Mouse (Mus musculus) MEL-GATA-1-ER (cell line): ENCODE results near the gene Zfp239.

Source experiments
- DNase-seq: peaks from one replicate; pipeline ENCODE4 v3.0.0-alpha.2; 2012; ENCODE audit warnings: low read depth; ENCODE audit errors: extremely low read depth

Zfp239 gene

GRCm38 (mm10) chr6:117878700-117879407, 17.0 kb downstream of the Zfp239 start:
- DNase-seq: peak; percentile 94

DNA sequence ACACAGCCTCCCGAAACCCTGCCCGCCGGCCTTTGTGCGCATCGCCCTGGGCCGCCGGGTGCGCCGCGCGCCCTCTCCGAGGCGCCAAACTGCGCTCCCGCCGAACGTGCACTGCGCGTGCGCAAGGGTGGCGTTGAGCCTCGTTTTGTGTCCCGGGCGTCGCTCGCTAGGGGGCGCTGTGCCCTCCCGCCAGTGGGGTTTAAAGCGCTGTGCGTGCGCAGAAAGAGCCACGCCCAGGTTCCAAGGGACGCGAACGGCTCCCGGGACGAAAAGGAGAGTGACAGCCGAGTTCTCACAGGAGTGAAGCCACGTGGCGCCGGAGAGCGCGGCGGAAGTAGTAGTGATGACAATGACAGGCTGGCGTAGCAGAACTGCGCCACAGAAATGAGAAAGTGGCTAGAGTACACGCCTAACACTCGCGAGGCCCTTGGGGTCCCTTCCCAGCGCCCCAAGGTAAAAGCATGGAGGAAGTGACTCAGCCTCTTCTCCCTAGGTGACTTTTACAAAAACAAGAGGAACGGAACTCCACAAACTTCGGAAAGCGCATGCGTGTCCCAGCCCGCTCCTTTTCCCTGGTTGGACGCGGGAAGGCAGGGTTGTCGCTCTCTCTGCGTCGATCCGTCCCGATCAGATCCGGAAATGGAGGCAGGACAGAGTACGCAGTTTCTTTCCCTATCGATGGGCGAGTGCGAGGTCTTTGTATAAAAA, 17.7 kb downstream of the Zfp239 start:
- peak; percentile 94 for DNase-seq

DNA sequence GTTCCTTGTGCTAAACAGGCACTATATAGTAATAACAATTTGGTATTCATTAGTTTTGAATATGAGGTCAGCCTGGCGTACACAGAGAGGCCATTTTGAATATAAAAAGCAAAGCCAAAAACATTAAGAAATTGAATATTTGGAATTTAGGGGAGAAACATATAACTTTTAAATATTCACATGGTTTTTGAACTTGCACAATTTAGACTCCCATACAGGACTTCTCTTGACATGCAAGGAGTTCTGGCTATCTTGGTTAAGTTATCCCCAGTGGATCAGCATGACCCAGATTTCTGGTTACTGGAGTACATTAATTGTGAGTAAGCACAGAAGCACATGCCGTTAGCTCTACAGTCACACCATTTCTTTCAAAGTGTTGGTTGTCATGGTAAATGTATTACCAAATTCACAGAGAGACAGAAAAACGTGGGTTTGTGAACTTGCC, 18.5 kb downstream of the Zfp239 start:
- DNase-seq: no peak

DNA sequence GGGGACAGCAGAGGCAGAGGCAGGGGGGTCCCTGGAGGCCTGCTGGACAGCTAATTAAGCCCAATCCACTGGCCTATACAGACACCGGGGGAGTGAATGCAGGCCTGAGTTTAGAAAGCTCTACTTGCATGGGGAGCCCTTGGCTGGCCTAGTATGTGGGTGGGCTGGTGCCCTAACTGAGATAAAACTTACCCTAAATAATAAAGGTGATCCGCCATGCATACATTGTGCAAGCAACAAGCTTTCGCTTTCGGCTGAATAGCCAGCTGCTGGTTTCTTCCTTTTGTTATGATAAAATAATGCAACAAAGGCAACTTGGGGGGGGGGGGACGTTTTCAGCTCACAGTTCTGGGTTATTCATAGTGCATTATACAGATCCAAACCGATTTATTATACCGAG, 19.3 kb downstream of the Zfp239 start:
- no peak for DNase-seq

- no peak for DNase-seq
These were observed 20.1 kb downstream of the Zfp239 start for GRCm38 (mm10) chr6:117881997-117882396.

- DNase-seq: no peak
These were observed 24.0 kb downstream of the Zfp239 start for GRCm38 (mm10) chr6:117885943-117886342.

GRCm38 (mm10) chr6:117888032-117888431, 26.1 kb downstream of the Zfp239 start:
- no peak for DNase-seq

DNA sequence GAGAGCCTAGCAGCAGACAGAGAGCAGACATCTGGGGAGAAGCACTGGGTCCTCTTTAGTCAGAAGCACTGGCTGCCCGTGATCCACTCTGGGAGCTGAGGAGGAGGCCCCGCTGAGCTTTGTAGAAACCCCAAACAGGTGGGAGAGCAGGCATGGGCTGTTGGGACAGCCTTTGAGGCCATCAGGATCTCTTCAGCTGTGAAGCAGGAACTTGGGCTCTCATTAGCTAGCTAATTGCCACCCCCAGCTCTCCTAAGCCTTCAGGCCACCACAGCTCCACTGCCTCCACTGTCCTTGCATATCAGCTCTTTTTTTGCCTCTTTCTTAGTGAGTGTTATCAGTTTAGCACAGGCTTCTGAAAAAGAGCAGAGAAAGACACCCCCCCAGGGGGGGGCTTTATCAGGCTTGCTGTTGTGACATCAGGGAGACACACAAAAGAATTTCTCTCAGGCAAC, 26.8 kb downstream of the Zfp239 start:
- DNase-seq: peak; percentile 97

GRCm38 (mm10) chr6:117890257-117890656, 28.4 kb downstream of the Zfp239 start:
- DNase-seq: no peak

GRCm38 (mm10) chr6:117891369-117892160, 29.7 kb downstream of the Zfp239 start:
- DNase-seq: peak; percentile 73

DNA sequence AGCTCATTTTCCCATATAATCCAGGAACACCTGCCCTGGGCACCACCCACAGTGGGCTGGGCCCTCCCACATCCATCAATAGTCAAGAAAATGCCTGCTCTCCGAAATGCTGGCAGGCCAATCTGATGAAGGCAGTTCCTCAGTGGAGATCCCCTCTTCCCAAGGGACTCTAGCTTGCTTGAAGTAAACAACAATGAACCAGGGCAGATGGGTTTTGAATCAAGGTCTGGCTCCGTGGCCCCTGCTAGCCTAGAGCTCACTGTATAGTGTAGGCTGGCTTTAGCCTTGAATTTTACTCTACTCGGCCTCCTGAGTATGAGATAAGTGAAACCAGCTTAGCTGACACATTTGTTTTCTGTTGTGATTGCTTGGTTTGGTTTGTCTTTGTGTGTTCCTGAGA, 30.5 kb downstream of the Zfp239 start:
- DNase-seq: no peak

GRCm38 (mm10) chr6:117893435-117893834, 31.5 kb downstream of the Zfp239 start:
- DNase-seq: no peak

GRCm38 (mm10) chr6:117897800-117898199, 35.9 kb downstream of the Zfp239 start:
- no peak for DNase-seq

DNA sequence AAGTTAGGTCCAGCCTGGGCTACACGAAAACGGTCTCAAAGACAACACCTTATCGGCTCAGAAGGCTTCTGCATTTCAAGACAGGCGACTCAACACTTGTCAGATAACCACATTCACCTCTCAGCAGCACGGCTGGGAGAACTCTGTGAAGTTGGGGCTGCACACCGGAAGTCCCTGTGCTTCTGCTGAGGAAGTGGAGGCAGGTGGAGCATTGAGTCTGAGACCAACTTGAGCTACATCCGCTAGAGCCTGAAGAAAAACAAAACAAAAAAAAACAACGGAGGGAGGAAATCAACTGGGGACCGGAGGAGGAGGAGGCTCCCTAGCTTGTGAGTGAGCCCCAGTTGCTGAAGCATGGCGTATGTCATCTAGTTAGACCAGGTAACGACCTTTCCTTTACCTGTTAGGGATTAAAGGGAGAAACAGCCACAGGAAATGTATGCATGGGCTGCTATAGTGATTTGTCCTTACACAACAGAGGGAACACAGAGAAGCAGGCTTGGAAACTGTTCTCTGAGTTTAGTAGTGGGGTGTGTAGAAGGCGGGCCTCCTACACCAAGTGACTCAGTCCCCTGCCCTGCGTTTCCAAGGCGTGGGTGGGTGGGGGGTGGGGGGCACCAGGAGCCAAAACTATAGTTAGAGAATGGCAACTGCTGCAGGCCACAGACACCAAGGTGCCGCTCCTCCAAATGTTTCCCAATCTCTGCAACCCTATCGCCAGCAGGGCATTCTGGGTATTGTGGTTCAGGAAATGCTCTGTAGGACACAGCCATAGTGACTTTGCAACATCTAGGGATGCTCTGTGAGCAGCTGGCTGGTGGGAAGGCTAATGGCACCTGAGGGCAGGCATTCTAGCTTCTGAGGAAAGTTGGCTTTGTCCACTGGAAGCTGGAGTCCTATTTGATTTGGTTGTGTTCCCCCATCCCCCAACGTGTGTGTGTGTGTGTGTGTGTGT, 38.5 kb downstream of the Zfp239 start, which contains the start of gene Hnrnpf:
Hnrnpf (plus strand) TSS at position 199 of the 955 bp plus-strand sequence.
- DNase-seq: peak; percentile 89

DNA sequence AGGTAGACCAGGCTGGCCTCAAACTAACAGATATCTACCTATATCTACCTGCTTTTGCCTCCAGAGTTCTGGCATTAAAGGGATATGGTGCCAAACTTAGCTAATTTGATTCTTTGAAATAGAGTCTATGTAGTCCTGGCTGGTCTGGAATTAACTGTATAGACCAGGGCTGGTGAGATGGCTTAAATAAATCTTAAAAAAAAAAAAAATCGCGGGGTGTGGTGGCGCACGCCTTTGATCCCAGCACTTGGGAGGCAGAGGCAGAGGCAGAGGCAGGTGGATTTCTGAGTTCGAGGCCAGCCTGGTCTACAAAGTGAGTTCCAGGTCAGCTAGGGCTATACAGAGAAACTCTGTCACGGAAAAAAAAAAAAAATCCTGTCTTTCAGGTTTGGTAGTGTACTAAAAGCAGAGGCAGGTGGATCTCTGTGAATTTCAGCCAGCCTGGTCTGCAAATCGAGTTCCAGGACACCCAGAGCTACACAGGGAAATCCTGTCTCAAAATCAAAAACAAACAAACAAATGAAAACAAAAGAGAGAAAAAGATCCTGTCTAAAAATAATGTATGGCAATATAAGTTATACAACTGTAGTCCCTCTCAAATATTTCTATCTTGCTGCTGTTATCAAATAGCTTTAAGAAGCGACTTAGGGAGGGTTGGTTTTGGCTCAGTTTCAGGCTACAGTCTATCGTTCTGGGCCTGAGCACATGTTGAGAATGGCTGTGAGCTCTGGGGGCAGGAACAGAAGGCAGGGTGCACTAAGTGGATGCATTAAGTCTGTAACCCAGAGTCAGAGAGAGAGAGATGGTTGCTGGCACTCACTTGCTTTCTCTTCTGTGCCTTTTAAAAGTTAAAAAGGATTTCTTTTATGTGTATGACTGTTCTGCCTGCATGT, 39.9 kb downstream of the Zfp239 start:
- DNase-seq: peak; percentile 78

- DNase-seq: no peak
These were observed 40.7 kb downstream of the Zfp239 start for GRCm38 (mm10) chr6:117902556-117902955.

- DNase-seq: no peak
These were observed 41.9 kb downstream of the Zfp239 start for GRCm38 (mm10) chr6:117903836-117904235.

- DNase-seq: no peak
These were observed 43.5 kb downstream of the Zfp239 start for GRCm38 (mm10) chr6:117905260-117905930.

- no peak for DNase-seq
These were observed 44.2 kb downstream of the Zfp239 start for GRCm38 (mm10) chr6:117906015-117906531.
